Mouse (Mus musculus): ENCODE results near the gene 4931422A03Rik. TPM values are rescaled to one million over a fixed set of nuclear protein-coding genes. Genes with fewer than 3 reads are reported as not detected.

4931422A03Rik gene
- polyA plus RNA-seq, 1 experiment from 2014 or later: 1.8 TPM

GRCm38 (mm10) chr2:103930306-103931019, 97.7 kb downstream of the 4931422A03Rik start:
- no peak overlapping the region for H3K4me3 ChIP-seq (ENCODE audit: low read length)
- no peaks in the 10 kb centered on the region for H3K9me3 ChIP-seq (ENCODE audit: control insufficient read depth, low read length)
- no peak for ATAC-seq (ENCODE audit: low FRiP score, low TSS enrichment)
- 33% methylated on average over 13 of the region's 13 CpGs for WGBS
- no peak overlapping the region for H3K27ac ChIP-seq (ENCODE audit: low read depth, low read length)
- peaks cover 2% of the 10 kb centered on the region; the same call in 1 of the 2 replicates for H3K27me3 ChIP-seq (ENCODE audit: control insufficient read depth, insufficient read depth, low read length)
- no peak overlapping the region for H3K9ac ChIP-seq (ENCODE audit: low read depth, low read length)
- no peaks in the 10 kb centered on the region; the same call in 1 of the 2 replicates for H3K4me1 ChIP-seq (ENCODE audit: control insufficient read depth, insufficient read depth, low read length)
- no peaks in the 10 kb centered on the region for H3K36me3 ChIP-seq (ENCODE audit: control insufficient read depth, insufficient read depth, low read length)
- H3K4me2 ChIP-seq (replicated peaks; ENCODE audit: low read depth, low read length): no peak overlapping the region

- H3K27me3 ChIP-seq (ENCODE audit: control insufficient read depth, insufficient read depth, low read length): peaks cover 2% of the 10 kb centered on the region; the same call in 1 of the 2 replicates
- peak; percentile 44; the same call in 1 of the 2 replicates for ATAC-seq (ENCODE audit: low FRiP score, low TSS enrichment)
- WGBS: 41% methylated on average over 1 of the region's 1 CpGs
Observed at GRCm38 (mm10) chr2:103927610-103928145, 100.5 kb downstream of the 4931422A03Rik start.

GRCm38 (mm10) chr2:103926586-103927113, 101.5 kb downstream of the 4931422A03Rik start:
- Histone ChIP-seq H3K4me2 (replicated peaks; ENCODE audit: low read depth, low read length) (no peak overlapping the region), H3K9ac (ENCODE audit: low read depth, low read length) (no peak overlapping the region), H3K4me3 (ENCODE audit: low read length) (no peak overlapping the region), H3K27me3 (ENCODE audit: control insufficient read depth, insufficient read depth, low read length) (no peaks in the 10 kb centered on the region), H3K4me1 (ENCODE audit: control insufficient read depth, insufficient read depth, low read length) (no peaks in the 10 kb centered on the region; the same call in 1 of the 2 replicates), H3K27ac (ENCODE audit: low read depth, low read length) (no peak overlapping the region), H3K36me3 (ENCODE audit: control insufficient read depth, insufficient read depth, low read length) (no peaks in the 10 kb centered on the region), H3K9me3 (ENCODE audit: control insufficient read depth, low read length) (no peaks in the 10 kb centered on the region)
- no peak for ATAC-seq (ENCODE audit: low FRiP score, low TSS enrichment)
- WGBS: 82% methylated on average over 4 of the region's 4 CpGs

More at GRCm38 (mm10) chr2:103927610-103928145, 100.5 kb downstream of the 4931422A03Rik start:
- Histone ChIP-seq H3K9ac (ENCODE audit: low read depth, low read length) (no peak overlapping the region), H3K4me1 (ENCODE audit: control insufficient read depth, insufficient read depth, low read length) (no peaks in the 10 kb centered on the region; the same call in 1 of the 2 replicates), H3K4me3 (ENCODE audit: low read length) (no peak overlapping the region), H3K27ac (ENCODE audit: low read depth, low read length) (no peak overlapping the region), H3K4me2 (replicated peaks; ENCODE audit: low read depth, low read length) (no peak overlapping the region), H3K36me3 (ENCODE audit: control insufficient read depth, insufficient read depth, low read length) (no peaks in the 10 kb centered on the region), H3K9me3 (ENCODE audit: control insufficient read depth, low read length) (no peaks in the 10 kb centered on the region)

GRCm38 (mm10) chr2:103919488-103919887, 108.7 kb downstream of the 4931422A03Rik start:
- Histone ChIP-seq H3K9me3 (ENCODE audit: control insufficient read depth, low read length) (no peaks in the 10 kb centered on the region), H3K9ac (ENCODE audit: low read depth, low read length) (no peak overlapping the region), H3K4me2 (replicated peaks; ENCODE audit: low read depth, low read length) (no peak overlapping the region), H3K36me3 (ENCODE audit: control insufficient read depth, insufficient read depth, low read length) (no peaks in the 10 kb centered on the region), H3K4me3 (ENCODE audit: low read length) (no peak overlapping the region), H3K27me3 (ENCODE audit: control insufficient read depth, insufficient read depth, low read length) (no peaks in the 10 kb centered on the region), H3K27ac (ENCODE audit: low read depth, low read length) (no peak overlapping the region), H3K4me1 (ENCODE audit: control insufficient read depth, insufficient read depth, low read length) (no peaks in the 10 kb centered on the region)
- 88% methylated on average over 6 of the region's 6 CpGs for WGBS
- ATAC-seq (ENCODE audit: low FRiP score, low TSS enrichment): no peak

GRCm38 (mm10) chr2:103918375-103918774, 109.8 kb downstream of the 4931422A03Rik start:
- 89% methylated on average over 2 of the region's 2 CpGs for WGBS
- Histone ChIP-seq H3K4me2 (replicated peaks; ENCODE audit: low read depth, low read length) (no peak overlapping the region), H3K9me3 (ENCODE audit: control insufficient read depth, low read length) (no peaks in the 10 kb centered on the region), H3K36me3 (ENCODE audit: control insufficient read depth, insufficient read depth, low read length) (no peaks in the 10 kb centered on the region), H3K4me1 (ENCODE audit: control insufficient read depth, insufficient read depth, low read length) (no peaks in the 10 kb centered on the region), H3K4me3 (ENCODE audit: low read length) (no peak overlapping the region), H3K27me3 (ENCODE audit: control insufficient read depth, insufficient read depth, low read length) (no peaks in the 10 kb centered on the region), H3K9ac (ENCODE audit: low read depth, low read length) (no peak overlapping the region), H3K27ac (ENCODE audit: low read depth, low read length) (no peak overlapping the region)
- ATAC-seq (ENCODE audit: low FRiP score, low TSS enrichment): no peak

- Histone ChIP-seq H3K9me3 (ENCODE audit: control insufficient read depth, low read length) (no peaks in the 10 kb centered on the region), H3K4me2 (replicated peaks; ENCODE audit: low read depth, low read length) (no peak overlapping the region), H3K27me3 (ENCODE audit: control insufficient read depth, insufficient read depth, low read length) (no peaks in the 10 kb centered on the region), H3K36me3 (ENCODE audit: control insufficient read depth, insufficient read depth, low read length) (no peaks in the 10 kb centered on the region), H3K4me3 (ENCODE audit: low read length) (no peak overlapping the region), H3K4me1 (ENCODE audit: control insufficient read depth, insufficient read depth, low read length) (no peaks in the 10 kb centered on the region), H3K27ac (ENCODE audit: low read depth, low read length) (no peak overlapping the region), H3K9ac (ENCODE audit: low read depth, low read length) (no peak overlapping the region)
- 87% methylated on average over 5 of the region's 5 CpGs for WGBS
- ATAC-seq (ENCODE audit: low FRiP score, low TSS enrichment): no peak
Observed at GRCm38 (mm10) chr2:103917375-103917774, 110.8 kb downstream of the 4931422A03Rik start.

Other genes starting within 250 kb of the 4931422A03Rik start
- 215 and 448 TPM in 2 replicates for gene Caprin1, start 230.7 kb downstream of the 4931422A03Rik start, polyA plus RNA-seq (2014; fragmentation: Nextera tagmentation; extraction: Ambion mirVana)
- gene Lmo2, start 70.4 kb downstream of the 4931422A03Rik start, polyA plus RNA-seq (2014; fragmentation: Nextera tagmentation; extraction: Ambion mirVana): 33.3 and 36.7 TPM in 2 replicates
- 41.5 and 54.4 TPM in 2 replicates for gene Fbxo3, start 640 bp downstream of the 4931422A03Rik start, polyA plus RNA-seq (2014; fragmentation: Nextera tagmentation; extraction: Ambion mirVana)
- gene Gm10912, start 37.5 kb upstream of the 4931422A03Rik start, polyA plus RNA-seq (2014; fragmentation: Nextera tagmentation; extraction: Ambion mirVana): not detected in 2 replicates
- not detected in 2 replicates for gene Gm10799, start 40.2 kb upstream of the 4931422A03Rik start, polyA plus RNA-seq (2014; fragmentation: Nextera tagmentation; extraction: Ambion mirVana)
- 5.6 and 9.3 TPM in 2 replicates for gene Cd59b, start 41.5 kb upstream of the 4931422A03Rik start, polyA plus RNA-seq (2014; fragmentation: Nextera tagmentation; extraction: Ambion mirVana)
- 38.2 and 40.7 TPM in 2 replicates for gene Cd59a, start 67.4 kb upstream of the 4931422A03Rik start, polyA plus RNA-seq (2014; fragmentation: Nextera tagmentation; extraction: Ambion mirVana)
- gene A930018P22Rik, start 94.4 kb upstream of the 4931422A03Rik start, polyA plus RNA-seq (2014; fragmentation: Nextera tagmentation; extraction: Ambion mirVana): 0.27 TPM in 1 of 2 replicates, not detected in the other